Mouse (Mus musculus) 416B (cell line): ENCODE measurements at regions not wholly inside any gene's neighbourhood (a gene's known extent, or its start where the extent isn't known, plus 50 kb on each side); places are given as distances from the start of the nearest gene placed in this dataset.

Source experiments
- DNase-seq: peaks from one replicate; pipeline ENCODE4 v3.0.0; 2011; ENCODE audit warnings: low read depth

GRCm38 (mm10) chr7:58093523-58093922 lies 562.4 kb upstream of the Atp10a start:
- no peak for DNase-seq

GRCm38 (mm10) chr7:58078825-58079224 lies 569.0 kb upstream of the Gabra5 start:
- DNase-seq, result no peak

GRCm38 (mm10) chr7:58032975-58033374 lies 523.1 kb upstream of the Gabra5 start:
- peak; percentile 10 for DNase-seq

GRCm38 (mm10) chr7:58032111-58032510 lies 522.3 kb upstream of the Gabra5 start:
- DNase-seq, result no peak

GRCm38 (mm10) chr7:57992406-57993223 lies 482.8 kb upstream of the Gabra5 start:
- DNase-seq, result no peak

GRCm38 (mm10) chr7:57983192-57983591 lies 473.3 kb upstream of the Gabra5 start:
- DNase-seq, result no peak

GRCm38 (mm10) chr7:57966216-57966615 lies 456.4 kb upstream of the Gabra5 start:
- DNase-seq, result peak; percentile 4

- DNase-seq, result no peak
These were observed 449.0 kb upstream of the Gabra5 start for GRCm38 (mm10) chr7:57958871-57959270.
